Mouse (Mus musculus) lung, postnatal 10 days (tissue): ENCODE measurements around the gene Aipl1.

Experiments
- DNase-seq: peaks from one replicate; pipeline ENCODE4 v3.0.0; 2021

Gene Aipl1

GRCm38 (mm10) chr11:72050168-72050894 is 13.0 kb upstream of the Aipl1 start:
- DNase-seq = peak; percentile 21

- no peak for DNase-seq
Measured at GRCm38 (mm10) chr11:72049171-72049759, 12.0 kb upstream of the Aipl1 start.

- DNase-seq = no peak
Measured at GRCm38 (mm10) chr11:72048730-72049129, 11.4 kb upstream of the Aipl1 start.

- peak; percentile 23 for DNase-seq
Measured at GRCm38 (mm10) chr11:72044231-72044630, 6.9 kb upstream of the Aipl1 start.

- no peak for DNase-seq
Measured at GRCm38 (mm10) chr11:72042631-72043030, 5.3 kb upstream of the Aipl1 start.

GRCm38 (mm10) chr11:72041768-72042607 is 4.7 kb upstream of the Aipl1 start, which contains the start of gene Pimreg:
Pimreg (plus strand) TSS chr11:72042032.
- DNase-seq = peak; percentile 90

- DNase-seq = no peak
Measured at GRCm38 (mm10) chr11:72041290-72041767, 4.0 kb upstream of the Aipl1 start.

- no peak for DNase-seq
Measured at GRCm38 (mm10) chr11:72039599-72040386, 2.5 kb upstream of the Aipl1 start.

GRCm38 (mm10) chr11:72037996-72038395 is 687 bp upstream of the Aipl1 start:
- DNase-seq = peak; percentile 76

GRCm38 (mm10) chr11:72032589-72032988 is 4.7 kb downstream of the Aipl1 start:
- DNase-seq = no peak

GRCm38 (mm10) chr11:72032091-72032490 is 5.2 kb downstream of the Aipl1 start:
- no peak for DNase-seq

GRCm38 (mm10) chr11:72031353-72031752 is 6.0 kb downstream of the Aipl1 start:
- DNase-seq = no peak

GRCm38 (mm10) chr11:72029143-72029542 is 8.2 kb downstream of the Aipl1 start:
- peak; percentile 54 for DNase-seq

GRCm38 (mm10) chr11:72027836-72028235 is 9.5 kb downstream of the Aipl1 start:
- DNase-seq = no peak

GRCm38 (mm10) chr11:72026516-72026915 is 10.8 kb downstream of the Aipl1 start:
- no peak for DNase-seq

- peak; percentile 30 for DNase-seq
Measured at GRCm38 (mm10) chr11:72025843-72026242, 11.5 kb downstream of the Aipl1 start.

- DNase-seq = peak; percentile 83
Measured at GRCm38 (mm10) chr11:72024193-72024781, 13.0 kb downstream of the Aipl1 start.

GRCm38 (mm10) chr11:72023581-72023980 is 13.7 kb downstream of the Aipl1 start:
- DNase-seq = peak; percentile 29

GRCm38 (mm10) chr11:72022827-72023226 is 14.5 kb downstream of the Aipl1 start:
- DNase-seq = no peak

GRCm38 (mm10) chr11:72021015-72021414 is 16.3 kb downstream of the Aipl1 start:
- no peak for DNase-seq

- no peak for DNase-seq
Measured at GRCm38 (mm10) chr11:72017253-72017601, 20.1 kb downstream of the Aipl1 start.
